Mouse (Mus musculus) CD4-positive naive resting alpha-beta T cell, adult 57 days (primary cell): Measurements from ENCODE around the gene Slc22a30. TPM values are rescaled to one million over a fixed set of nuclear protein-coding genes. Genes with fewer than 3 reads are reported as not detected.

ENCODE experiments used
- total RNA-seq: library from RNA; stranded (reverse); gene quantifications from one replicate; pipeline ENCODE4 v1.2.4, GENCODE M21; 2023

The Slc22a30 gene
- not detected for total RNA-seq

GRCm38 (mm10) chr19:8405011-8405410 lies at the start of gene Slc22a30:
Slc22a30 (minus strand) TSS chr19:8405111.

Other genes with a start within 250 kb of the Slc22a30 start
- gene Slc22a29, start 186.2 kb downstream of the Slc22a30 start, total RNA-seq: not detected
- not detected for gene Slc22a8, start 186.1 kb upstream of the Slc22a30 start, total RNA-seq
- not detected for gene Slc22a6, start 212.9 kb upstream of the Slc22a30 start, total RNA-seq